Mouse (Mus musculus) mouse trophoblast stem cell (cell line): Measurements from ENCODE around the gene B3galt1.

Experiments used
- in situ Hi-C, 2 experiments: fragments of 300-500 bp; cut with MseI, MboI; formaldehyde crosslinking; loops; 2 replicates in 1 of 2; 3 replicates in 1 of 2; pipeline ENCODE4 v1.15.1; 2025

B3galt1 gene

GRCm38 (mm10) chr2:67903769-67904168 lies 338.1 kb downstream of the B3galt1 start:
- in situ Hi-C loops: no loop called here

- in situ Hi-C loops: no loop called here
Measured at GRCm38 (mm10) chr2:67931994-67932393, 366.3 kb downstream of the B3galt1 start.

- in situ Hi-C loops: no loop called here
Measured at GRCm38 (mm10) chr2:67948408-67948807, 382.7 kb downstream of the B3galt1 start.

- in situ Hi-C loops: no loop called here
Measured at GRCm38 (mm10) chr2:67956182-67956581, 390.5 kb downstream of the B3galt1 start.

GRCm38 (mm10) chr2:67957561-67957960 lies 391.9 kb downstream of the B3galt1 start:
- in situ Hi-C loops: no loop called here

GRCm38 (mm10) chr2:67960711-67961110 lies 395.0 kb downstream of the B3galt1 start:
- in situ Hi-C loops: no loop called here

- in situ Hi-C loops: no loop called here
Measured at GRCm38 (mm10) chr2:67968812-67969211, 403.1 kb downstream of the B3galt1 start.

GRCm38 (mm10) chr2:67971091-67971490 lies 405.4 kb downstream of the B3galt1 start:
- in situ Hi-C loops: no loop called here

GRCm38 (mm10) chr2:67971576-67971975 lies 405.9 kb downstream of the B3galt1 start:
- in situ Hi-C loops: no loop called here

- in situ Hi-C loops: no loop called here
Measured at GRCm38 (mm10) chr2:67975764-67976163, 410.1 kb downstream of the B3galt1 start.

GRCm38 (mm10) chr2:67976488-67976887 lies 410.8 kb downstream of the B3galt1 start:
- in situ Hi-C loops: no loop called here

- in situ Hi-C loops: no loop called here
Measured at GRCm38 (mm10) chr2:67977620-67978262, 412.1 kb downstream of the B3galt1 start.

- in situ Hi-C loops: no loop called here
Measured at GRCm38 (mm10) chr2:67983563-67983962, 417.9 kb downstream of the B3galt1 start.

- in situ Hi-C loops: no loop called here
Measured at GRCm38 (mm10) chr2:67985133-67985532, 419.5 kb downstream of the B3galt1 start.

GRCm38 (mm10) chr2:67993421-67993820 lies 427.8 kb downstream of the B3galt1 start:
- in situ Hi-C loops: no loop called here

GRCm38 (mm10) chr2:68003091-68003490 lies 437.4 kb downstream of the B3galt1 start:
- in situ Hi-C loops: no loop called here

- in situ Hi-C loops: no loop called here
Measured at GRCm38 (mm10) chr2:68005210-68005609, 439.5 kb downstream of the B3galt1 start.

- in situ Hi-C loops: no loop called here
Measured at GRCm38 (mm10) chr2:68005711-68006110, 440.0 kb downstream of the B3galt1 start.

GRCm38 (mm10) chr2:68011336-68011735 lies 445.7 kb downstream of the B3galt1 start:
- in situ Hi-C loops: no loop called here

- in situ Hi-C loops: no loop called here
Measured at GRCm38 (mm10) chr2:68020251-68020680, 454.6 kb downstream of the B3galt1 start.

GRCm38 (mm10) chr2:68021541-68022152 lies 456.0 kb downstream of the B3galt1 start:
- in situ Hi-C loops: no loop called here

GRCm38 (mm10) chr2:68028811-68029210 lies 463.1 kb downstream of the B3galt1 start:
- in situ Hi-C loops: no loop called here

- in situ Hi-C loops: no loop called here
Measured at GRCm38 (mm10) chr2:68034711-68035110, 469.0 kb downstream of the B3galt1 start.
